10 mouse cellular contexts compared by ENCODE assay signal in the genomic region with DNA sequence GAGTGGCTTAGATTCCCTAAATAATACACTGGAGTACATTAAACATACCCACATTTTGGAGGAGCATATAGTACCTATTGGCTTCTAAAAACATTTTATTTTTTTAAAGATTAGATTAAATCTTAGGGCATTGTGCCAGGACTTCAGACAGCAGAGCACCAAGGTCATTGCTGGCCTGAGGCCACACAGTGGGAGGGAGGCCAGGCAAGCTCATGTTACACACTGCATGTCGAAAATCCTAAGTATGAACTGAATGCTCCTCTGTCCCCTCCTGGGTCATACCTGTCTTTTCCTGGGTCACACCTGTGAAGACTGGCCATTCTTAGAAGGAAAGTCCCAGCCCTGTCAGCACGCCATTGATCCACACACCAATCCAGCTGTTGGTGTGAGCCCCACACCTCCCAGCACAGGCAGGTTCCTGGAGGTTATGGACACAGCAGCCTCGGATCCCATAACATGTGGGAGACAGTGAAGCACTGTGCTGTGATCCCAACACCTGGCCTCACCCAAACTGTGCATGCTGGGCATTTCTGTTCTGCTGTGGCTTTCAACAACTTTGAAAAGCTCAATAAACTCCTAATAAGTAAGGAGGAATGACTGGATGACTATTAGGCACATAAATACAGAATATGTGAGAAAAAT.
A peak's percentile ranks its signal among the peaks of the same experiment; 100 is the strongest.
DNase-seq lines count a peak whose midpoint lies in the region; ATAC-seq and TF ChIP-seq lines count a peak whose summit lies in the region.
"Had no signal": no experiment of that assay in that cellular context is flagged by ENCODE, and none has a peak within 500 bp of the region (broad histone marks: within the 10 kb centered on the region; RNA-seq: fewer than 3 reads in every experiment).

No protein-coding gene starts in this region.

- H3K9me3 ChIP-seq in forebrain, embryonic 11.5 days (ENCODE audit: control insufficient read depth, low read length) = no peaks in the 10 kb centered on the region
- H3K9me3 ChIP-seq in forebrain, embryonic 15.5 days = no peaks in the 10 kb centered on the region
- H3K9me3 ChIP-seq in embryonic facial prominence, embryonic 14.5 days (ENCODE audit: control insufficient read depth, low read length) = no peaks in the 10 kb centered on the region

- H3K4me3 ChIP-seq in forebrain, embryonic 11.5 days (ENCODE audit: low read depth, low read length) = no peak overlapping the region
- H3K4me3 ChIP-seq in forebrain, embryonic 15.5 days = no peak overlapping the region
- no peak overlapping the region for H3K4me3 ChIP-seq in embryonic facial prominence, embryonic 14.5 days (ENCODE audit: low read depth, low read length)
- H3K4me3 ChIP-seq in layer of hippocampus, adult 2 months = no peak overlapping the region
- no peak overlapping the region for H3K4me3 ChIP-seq in cerebellum, adult 2 months (replicated peaks; ENCODE audit: insufficient read depth, low read depth, low read length)
- H3K4me3 ChIP-seq: myocyte had no signal

- TF ChIP-seq POLR2A in cerebellum, adult 2 months (IDR thresholded peaks at IDR 0.05; ENCODE audit: borderline replicate concordance, insufficient read depth, low read length) = no peak

- 0 out of 2 replicates have a peak, but pooled peaks have one; percentile 26 for ATAC-seq in forebrain, embryonic 11.5 days (replicated peaks; ENCODE audit: low FRiP score)
- no peak for ATAC-seq in forebrain, embryonic 15.5 days (replicated peaks)
- no peak for ATAC-seq in embryonic facial prominence, embryonic 14.5 days (ENCODE audit: low read depth)

- H3K9ac ChIP-seq in forebrain, embryonic 11.5 days (ENCODE audit: low read length) = no peak overlapping the region
- H3K9ac ChIP-seq in forebrain, embryonic 15.5 days (replicated peaks) = no peak overlapping the region
- H3K9ac ChIP-seq in embryonic facial prominence, embryonic 14.5 days (ENCODE audit: low read depth, low read length) = no peak overlapping the region

- H3K27me3 ChIP-seq in forebrain, embryonic 11.5 days (ENCODE audit: control insufficient read depth, insufficient read depth, low read length) = no peaks in the 10 kb centered on the region
- no peaks in the 10 kb centered on the region for H3K27me3 ChIP-seq in forebrain, embryonic 15.5 days
- H3K27me3 ChIP-seq in embryonic facial prominence, embryonic 14.5 days (replicated peaks; ENCODE audit: control insufficient read depth, insufficient read depth, low read length) = no peaks in the 10 kb centered on the region
- H3K27me3 ChIP-seq in cerebellum, adult 2 months (ENCODE audit: control insufficient read depth, insufficient read depth, low read length) = no peaks in the 10 kb centered on the region

- H3K36me3 ChIP-seq in forebrain, embryonic 11.5 days (ENCODE audit: control insufficient read depth, insufficient read depth, low read length) = no peaks in the 10 kb centered on the region
- no peaks in the 10 kb centered on the region for H3K36me3 ChIP-seq in forebrain, embryonic 15.5 days
- H3K36me3 ChIP-seq in embryonic facial prominence, embryonic 14.5 days (ENCODE audit: control insufficient read depth, insufficient read depth, low read length) = no peaks in the 10 kb centered on the region

- no peak overlapping the region for H3K4me2 ChIP-seq in forebrain, embryonic 11.5 days (ENCODE audit: low read depth, low read length, severe bottlenecking)
- no peak overlapping the region for H3K4me2 ChIP-seq in forebrain, embryonic 15.5 days (replicated peaks)
- no peak overlapping the region for H3K4me2 ChIP-seq in embryonic facial prominence, embryonic 14.5 days (ENCODE audit: low read depth, low read length)

- no peak overlapping the region for H3K27ac ChIP-seq in forebrain, embryonic 11.5 days (ENCODE audit: low read depth, low read length)
- H3K27ac ChIP-seq in forebrain, embryonic 15.5 days (replicated peaks) = no peak overlapping the region
- peak overlapping the region; percentile 48 for H3K27ac ChIP-seq in embryonic facial prominence, embryonic 14.5 days (replicated peaks; ENCODE audit: low read depth, low read length)
- H3K27ac ChIP-seq in layer of hippocampus, adult 2 months = no peak overlapping the region
- no peak overlapping the region for H3K27ac ChIP-seq in cerebellum, adult 2 months (ENCODE audit: insufficient read depth, low read length)

- peaks cover 8% of the 10 kb centered on the region for H3K4me1 ChIP-seq in forebrain, embryonic 11.5 days (replicated peaks; ENCODE audit: control insufficient read depth, insufficient read depth, low read length)
- H3K4me1 ChIP-seq in forebrain, embryonic 15.5 days = peaks cover 15% of the 10 kb centered on the region
- peaks cover 21% of the 10 kb centered on the region for H3K4me1 ChIP-seq in embryonic facial prominence, embryonic 14.5 days (ENCODE audit: control insufficient read depth, insufficient read depth, low read length)
- peaks cover 3% of the 10 kb centered on the region; the same call in 1 of the 2 replicates for H3K4me1 ChIP-seq in cerebellum, adult 2 months (ENCODE audit: control insufficient read depth, insufficient read depth, low read length)

- WGBS in forebrain, embryonic 11.5 days = 44% methylated on average over 3 of the region's 3 CpGs
- 49% methylated on average over 3 of the region's 3 CpGs for WGBS in forebrain, embryonic 15.5 days
- 32% methylated on average over 3 of the region's 3 CpGs for WGBS in embryonic facial prominence, embryonic 14.5 days
- WGBS in cerebellum, adult 2 months = 52% methylated on average over 3 of the region's 3 CpGs

- no peak for DNase-seq in forebrain, embryonic 11.5 days (ENCODE audit: low spot score)
- peak; percentile 40 for DNase-seq in 3T3-L1 (ENCODE audit: low read depth, low spot score)
- DNase-seq in embryonic facial prominence, embryonic 14.5 days (ENCODE audit: low spot score) = no peak
- DNase-seq in kidney, postnatal 10 days = peak; percentile 69
- no peak for DNase-seq in layer of hippocampus, adult 2 months (ENCODE audit: low spot score in 2 of 2)
- DNase-seq in lung, postnatal 25 days (ENCODE audit: low spot score) = no peak
- DNase-seq in cerebellum, adult 2 months = no peak
- DNase-seq: lung, adult 2 months had no signal

- TF ChIP-seq CTCF in layer of hippocampus, adult 2 months (conservative IDR thresholded peaks at IDR 0.05) = no peak
- TF ChIP-seq CTCF in cerebellum, adult 2 months (IDR thresholded peaks at IDR 0.05; ENCODE audit: borderline replicate concordance, insufficient read depth, low read depth, low read length) = no peak

Comparison
In these comparisons a context has a peak if more than half of its experiments do, and no peak if none do; other contexts are left out.
1. DNase-seq: peak in 3T3-L1 (single experiment) and kidney, postnatal 10 days (single experiment); none in forebrain, embryonic 11.5 days (single experiment), embryonic facial prominence, embryonic 14.5 days (single experiment), layer of hippocampus, adult 2 months (0 of 2), lung, postnatal 25 days (single experiment) and cerebellum, adult 2 months (0 of 2).